Mouse (Mus musculus): ENCODE results near the gene Dph2.

Dph2 gene

DNA sequence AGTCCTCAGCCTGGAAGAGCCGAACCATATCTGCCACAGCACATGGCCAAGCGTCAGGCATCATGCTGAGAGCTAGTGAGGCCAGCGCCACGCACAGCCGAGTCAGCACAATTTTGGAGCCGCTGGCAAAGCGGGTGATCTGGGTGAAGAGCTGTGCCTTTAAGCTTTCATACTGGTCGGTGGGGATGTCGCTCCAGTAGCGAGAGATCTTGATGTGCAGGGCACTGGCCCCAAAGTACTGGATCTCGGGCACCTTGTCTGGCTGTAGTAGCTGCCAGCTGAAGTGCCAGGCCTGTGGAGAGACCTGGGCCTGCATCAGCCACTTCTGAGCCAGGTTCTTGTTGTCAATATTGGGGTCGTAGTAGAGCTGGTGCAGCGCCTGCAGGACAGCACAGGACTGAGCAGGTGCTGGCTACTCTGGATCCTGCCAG, 20.3 kb upstream of the Dph2 start:
- DNase-seq (ENCODE audit: low spot score in 2 of 2) = no peak

- DNase-seq (ENCODE audit: low spot score in 2 of 2) = no peak
Measured at GRCm38 (mm10) chr4:117908834-117909453, 17.1 kb upstream of the Dph2 start.

GRCm38 (mm10) chr4:117906196-117906595, 14.4 kb upstream of the Dph2 start:
- DNase-seq (ENCODE audit: low spot score in 2 of 2) = no peak

DNA sequence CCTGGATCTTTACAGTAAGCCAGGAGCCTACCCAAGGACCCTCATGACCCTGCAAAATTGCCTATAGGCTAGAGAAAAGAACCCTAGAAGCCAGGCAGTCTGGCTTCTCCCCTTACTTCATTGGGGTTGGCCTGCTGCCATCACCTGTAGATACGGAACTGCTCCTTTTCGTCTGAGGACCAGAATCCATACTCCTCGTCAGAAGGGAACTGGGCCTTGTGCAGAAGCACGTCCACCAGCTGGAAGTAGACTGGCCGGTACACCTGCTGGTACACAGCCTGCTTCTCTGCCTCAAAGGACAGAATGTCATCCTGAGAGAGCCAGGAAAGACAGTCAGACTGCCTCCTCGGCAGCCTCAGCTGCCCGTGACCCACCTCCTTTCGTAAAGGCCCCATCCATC, 12.9 kb upstream of the Dph2 start:
- DNase-seq (ENCODE audit: low spot score in 2 of 2) = no peak

DNA sequence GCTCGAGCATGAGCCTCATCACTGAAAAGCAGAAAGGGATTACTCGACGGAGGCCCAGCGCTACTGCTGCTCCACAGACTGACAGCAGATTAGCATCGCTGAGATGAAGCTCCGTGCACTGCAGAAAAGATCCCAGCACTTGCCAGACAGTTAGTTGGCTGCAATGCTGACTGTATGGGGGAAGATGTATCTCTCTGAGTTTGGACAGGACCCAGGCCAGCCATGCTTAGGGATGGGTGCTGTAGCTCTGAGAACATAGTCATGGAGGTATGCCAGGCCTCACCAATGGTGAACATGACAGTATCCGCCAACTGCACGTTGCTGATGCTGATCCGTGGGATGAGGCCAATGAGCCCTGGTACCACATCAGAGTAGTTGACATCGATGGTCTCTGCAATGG, 12.3 kb upstream of the Dph2 start:
- no peak for DNase-seq (ENCODE audit: low spot score in 2 of 2)

DNA sequence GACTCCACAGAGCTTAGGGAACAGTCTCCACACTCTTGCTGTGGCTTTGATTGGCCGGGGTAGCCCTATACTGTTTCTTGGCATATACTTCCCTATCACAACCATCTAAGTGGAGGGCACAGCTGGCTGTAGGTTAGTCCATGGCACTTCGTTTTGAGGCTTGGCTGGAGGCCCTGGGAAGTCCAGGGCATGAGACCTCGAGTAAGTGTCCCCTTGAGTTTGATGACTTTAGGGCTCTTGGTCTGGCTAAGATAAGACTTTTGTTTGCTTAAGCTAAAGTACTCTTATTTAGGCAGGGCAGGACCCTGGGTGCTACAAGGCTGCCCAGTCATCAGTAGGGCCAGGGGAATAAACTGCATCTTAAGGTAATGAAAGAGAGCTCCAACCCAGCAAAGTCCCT, 6.3 kb upstream of the Dph2 start:
- no peak for DNase-seq (ENCODE audit: low spot score in 2 of 2)

DNA sequence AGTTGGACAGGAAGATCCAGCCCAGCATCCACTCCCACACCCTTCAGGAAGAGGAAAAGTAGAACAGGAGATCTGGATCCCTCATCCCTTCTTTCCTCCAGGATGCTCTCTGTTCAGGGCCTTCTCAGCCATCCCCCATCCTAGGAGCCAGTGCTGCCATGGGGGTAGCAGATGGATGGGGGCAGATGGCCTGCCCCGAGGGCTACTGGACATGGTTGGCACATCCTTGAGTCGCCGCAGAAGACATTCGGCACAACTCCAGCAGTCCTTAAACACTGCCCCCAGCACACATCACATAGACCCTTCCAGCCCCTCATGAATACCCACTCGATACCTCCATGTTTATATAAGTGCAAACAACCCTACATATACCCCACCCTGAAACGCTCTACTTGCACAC, 4.2 kb upstream of the Dph2 start:
- DNase-seq (ENCODE audit: low spot score in 2 of 2) = no peak

- DNase-seq (ENCODE audit: low spot score in 2 of 2) = no peak
Measured at GRCm38 (mm10) chr4:117895339-117895738, 3.5 kb upstream of the Dph2 start.

DNA sequence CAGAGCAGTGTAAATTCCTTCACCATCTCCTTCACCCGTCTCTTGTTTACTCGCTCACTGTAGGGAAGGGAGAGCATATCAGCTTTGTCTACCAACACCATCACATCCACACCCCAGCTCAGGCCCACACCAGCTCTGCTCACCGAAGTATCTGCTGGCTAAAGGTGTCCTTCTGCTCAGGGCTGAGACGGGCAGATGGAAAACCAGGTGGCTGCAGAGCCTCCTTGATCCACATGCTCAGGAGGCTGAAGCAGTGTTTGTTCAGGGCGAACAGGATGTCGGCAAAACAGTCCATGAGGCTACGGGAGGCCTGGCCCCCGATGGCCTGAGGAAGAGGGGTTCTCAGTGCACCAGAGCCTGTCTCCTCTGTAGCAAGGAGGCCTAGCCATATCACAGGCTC, 2.8 kb upstream of the Dph2 start:
- DNase-seq (ENCODE audit: low spot score in 2 of 2) = no peak

- DNase-seq (ENCODE audit: low spot score in 2 of 2) = peak; percentile 28 to 50
Measured at GRCm38 (mm10) chr4:117893376-117893775, 1.5 kb upstream of the Dph2 start.

GRCm38 (mm10) chr4:117890750-117891149, 1.1 kb downstream of the Dph2 start:
- no peak for DNase-seq (ENCODE audit: low spot score in 2 of 2)

DNA sequence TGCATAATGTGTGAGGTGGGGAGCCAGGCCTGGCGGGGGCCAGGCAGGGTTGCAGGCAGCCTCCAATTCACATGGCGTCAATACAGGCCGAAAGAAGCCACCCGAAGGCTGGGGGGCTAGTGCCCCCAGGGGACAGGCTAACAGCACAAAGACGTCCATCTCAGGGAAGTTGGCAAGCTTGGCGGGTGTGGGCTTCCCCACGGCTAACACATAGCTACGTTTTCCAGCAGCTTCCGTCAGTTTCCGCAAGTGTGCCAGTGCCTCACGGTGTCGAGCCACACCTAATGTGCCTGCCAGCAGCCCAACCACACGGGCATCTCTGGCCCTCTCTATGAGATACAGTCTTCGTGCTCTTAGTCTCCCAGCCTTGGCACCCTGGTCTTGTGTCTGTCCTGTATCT, 1.8 kb downstream of the Dph2 start:
- no peak for DNase-seq (ENCODE audit: low spot score in 2 of 2)

DNA sequence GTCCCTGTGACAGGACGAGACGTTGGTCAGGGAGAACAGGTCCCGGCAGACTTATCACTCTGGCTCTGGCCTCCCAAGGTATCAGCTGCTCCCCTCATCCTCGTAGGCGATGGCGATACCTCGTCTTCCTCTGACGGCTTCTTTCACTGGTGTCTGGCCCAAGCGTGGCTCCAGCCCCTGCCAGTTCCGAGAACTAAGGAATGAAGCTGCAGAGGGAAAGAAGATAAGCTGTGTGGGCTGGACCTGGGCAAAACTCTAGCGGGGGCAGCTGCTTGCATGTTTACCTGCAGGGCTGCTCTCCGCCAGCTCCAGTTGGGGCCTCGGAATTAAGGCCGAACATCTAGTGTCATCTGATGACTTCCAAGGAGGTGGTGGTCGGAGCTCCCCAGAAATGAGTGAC, 2.4 kb downstream of the Dph2 start:
- no peak for DNase-seq (ENCODE audit: low spot score in 2 of 2)

GRCm38 (mm10) chr4:117887920-117888319, 3.9 kb downstream of the Dph2 start:
- DNase-seq (ENCODE audit: low spot score in 2 of 2) = no peak

DNA sequence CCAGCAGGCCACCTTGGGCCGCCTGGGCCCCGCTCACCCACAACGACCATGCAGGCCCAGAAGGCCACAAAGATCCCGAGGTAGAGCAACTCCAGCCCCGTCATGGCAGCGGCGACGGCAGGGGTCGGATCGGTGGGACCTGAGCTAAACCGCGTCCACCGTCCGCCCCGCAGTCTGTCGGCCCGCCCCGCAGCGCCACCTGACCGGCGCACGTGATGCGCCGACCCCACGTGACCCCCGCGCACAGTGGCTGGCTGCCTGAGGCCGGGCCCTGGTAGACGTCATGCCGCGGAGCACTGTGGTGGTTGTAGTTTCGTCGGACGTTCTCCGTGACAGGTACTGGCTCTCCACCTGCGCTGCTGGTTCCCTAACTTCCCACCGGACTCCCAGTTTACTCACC, 4.7 kb downstream of the Dph2 start, which contains the start of gene Atp6v0b:
Gene Atp6v0b (minus strand): TSS at position 201 of the 400 bp plus-strand sequence.
- peak; percentile 80 to 90 for DNase-seq (ENCODE audit: low spot score in 2 of 2)

DNA sequence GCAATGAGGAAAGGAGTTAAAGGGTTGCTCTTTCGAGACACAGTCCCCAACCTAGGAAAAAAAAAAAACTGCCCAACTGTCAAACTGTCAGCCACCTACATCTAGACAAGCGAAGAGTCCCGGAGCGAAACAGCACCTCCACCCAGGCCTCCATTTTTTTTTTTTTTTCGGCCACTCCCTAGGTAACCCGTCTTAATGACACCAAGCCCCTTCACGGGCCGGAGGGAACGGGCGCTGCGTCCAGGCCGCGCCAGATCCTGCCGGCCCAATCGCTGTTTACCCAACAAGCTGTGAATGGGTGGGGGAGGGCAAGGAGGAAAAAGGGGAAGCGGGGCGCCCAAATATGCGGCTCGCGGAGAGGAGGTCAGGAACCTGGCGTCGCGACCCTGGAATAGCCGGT, 5.2 kb downstream of the Dph2 start:
- no peak for DNase-seq (ENCODE audit: low spot score in 2 of 2)

GRCm38 (mm10) chr4:117885994-117886393, 5.8 kb downstream of the Dph2 start:
- DNase-seq (ENCODE audit: low spot score in 2 of 2) = no peak

- no peak for DNase-seq (ENCODE audit: low spot score in 2 of 2)
Measured at GRCm38 (mm10) chr4:117885093-117885492, 6.7 kb downstream of the Dph2 start.

- DNase-seq (ENCODE audit: low spot score in 2 of 2) = no peak
Measured at GRCm38 (mm10) chr4:117884146-117884545, 7.7 kb downstream of the Dph2 start.

GRCm38 (mm10) chr4:117882701-117883691, 8.8 kb downstream of the Dph2 start, which contains the start of gene B4galt2:
B4galt2 (minus strand) TSS chr4:117883487.
- no peak for DNase-seq (ENCODE audit: low spot score in 2 of 2)

GRCm38 (mm10) chr4:117878703-117879102, 13.1 kb downstream of the Dph2 start:
- no peak for DNase-seq (ENCODE audit: low spot score in 2 of 2)

GRCm38 (mm10) chr4:117878301-117878700, 13.5 kb downstream of the Dph2 start:
- peak in 1 of 2 experiments; percentile 14 for DNase-seq (ENCODE audit: low spot score in 2 of 2)

- DNase-seq (ENCODE audit: low spot score in 2 of 2) = no peak
Measured at GRCm38 (mm10) chr4:117873615-117874014, 18.2 kb downstream of the Dph2 start.
